Mouse (Mus musculus) lung, postnatal 0 days (tissue): ENCODE data around the gene D2hgdh. TPM values are rescaled to one million over a fixed set of nuclear protein-coding genes. Genes with fewer than 3 reads are reported as not detected.
"Not testable (repeated sequence)": the region's sequence is repeated elsewhere in the genome, so short reads cannot be mapped to it uniquely, and the experiment has no call there.

Experiments used
- ATAC-seq: fragments of 200-750 bp; cut with Nextera tagmentation; 2 replicates; pipeline ENCODE4 v1.8.0; 2017; ENCODE audit warnings: moderate library complexity
- DNase-seq: peaks from one replicate; pipeline ENCODE4 v3.0.0-alpha.2; 2016; ENCODE audit warnings: low spot score
- H3K27ac ChIP-seq: fragments of 300-500 bp; sonication (generic); 2 replicates; pipeline ENCODE4 v1.5.1; 2014; ENCODE audit warnings: antibody characterized with exemption, mild to moderate bottlenecking, low read length, mixed read lengths
- H3K27me3 ChIP-seq: fragments of 300-500 bp; sonication (generic); replicated peaks from 2 replicates; pipeline ENCODE4 v1.6.1; 2014; ENCODE audit warnings: low read length, mixed read lengths; ENCODE audit not compliant: insufficient read depth
- H3K36me3 ChIP-seq: fragments of 300-500 bp; sonication (generic); 2 replicates; pipeline ENCODE4 v1.6.1; 2014; ENCODE audit warnings: low read length, mixed read lengths; ENCODE audit not compliant: insufficient read depth
- H3K4me1 ChIP-seq: fragments of 300-500 bp; sonication (generic); 2 replicates; pipeline ENCODE4 v1.6.1; 2014; ENCODE audit warnings: antibody characterized with exemption, low read depth, low read length, mixed read lengths; ENCODE audit not compliant: insufficient read depth
- H3K4me2 ChIP-seq: fragments of 300-500 bp; sonication (generic); replicated peaks from 2 replicates; pipeline ENCODE4 v1.6.1; 2014; ENCODE audit warnings: low read depth, mild to moderate bottlenecking, low read length, moderate library complexity, mixed read lengths
- H3K4me3 ChIP-seq: fragments of 300-500 bp; sonication (generic); 2 replicates; pipeline ENCODE4 v1.5.1; 2014; ENCODE audit warnings: low read depth, low read length
- H3K9ac ChIP-seq: fragments of 300-500 bp; sonication (generic); replicated peaks from 2 replicates; pipeline ENCODE4 v1.6.1; 2014; ENCODE audit warnings: low read depth, mild to moderate bottlenecking
- H3K9me3 ChIP-seq: fragments of 300-500 bp; sonication (generic); 2 replicates; pipeline ENCODE4 v1.6.1; 2016; ENCODE audit warnings: low read length, mixed read lengths
- CTCF ChIP-seq: IDR thresholded peaks from 2 replicates; pipeline ENCODE4 v1.5.1; 2016; ENCODE audit warnings: antibody characterized with exemption, mild to moderate bottlenecking
- EP300 ChIP-seq: IDR thresholded peaks from 2 replicates; pipeline ENCODE4 v1.6.1; 2016; ENCODE audit warnings: antibody characterized with exemption, mild to moderate bottlenecking, control low read depth
- WGBS: fragments of 180-500 bp; shearing (Covaris S2); extraction: QIAGEN DNeasy Blood & Tissue Kit; methylation state at CpG from one replicate; pipeline ENCODE4 v1.1.7; 2014; 5-methylcytosine and 5-hydroxymethylcytosine counted together
- polyA plus RNA-seq: library from polyadenylated mRNA; unstranded; fragments of >200 nt; fragmentation: Nextera tagmentation; extraction: Ambion mirVana; gene quantifications from 2 replicates; pipeline ENCODE4 v1.2.1, GENCODE M21; 2015

D2hgdh gene
- polyA plus RNA-seq, 1 experiment from 2014 or later, result 7.2 TPM

DNA sequence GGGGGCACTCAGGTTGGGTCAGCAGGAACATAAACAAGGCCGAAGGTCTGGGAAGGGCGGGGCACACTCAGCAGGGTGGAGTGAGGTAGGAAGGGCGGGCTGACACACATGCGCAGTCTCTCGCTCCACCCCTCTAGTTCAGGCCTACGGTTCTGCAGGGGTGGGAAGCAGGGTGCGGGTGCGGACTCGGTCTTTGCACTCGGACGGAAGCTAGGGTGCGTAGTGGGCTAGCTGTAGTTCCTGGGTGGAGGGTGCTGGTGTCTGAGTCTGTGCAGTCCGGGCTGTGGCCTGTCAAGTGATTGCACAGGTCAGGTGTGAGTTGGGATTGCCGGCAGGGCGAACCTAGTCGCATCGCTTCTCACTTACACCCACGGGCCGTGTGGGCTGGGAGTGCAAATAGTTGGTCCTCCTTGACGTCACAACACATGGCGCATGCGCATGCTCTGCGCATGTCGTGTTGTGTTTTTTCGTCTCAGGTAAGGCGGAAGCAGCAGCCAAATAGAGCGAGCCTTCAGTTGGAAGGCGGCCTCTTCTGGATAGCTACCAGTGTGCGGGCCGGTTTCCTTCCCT is 481 bp downstream of the D2hgdh start:
- Histone ChIP-seq H3K9me3 (no peaks in the 10 kb centered on the region), H3K27ac (peak overlapping the region; percentile 96), H3K27me3 (no peaks in the 10 kb centered on the region), H3K9ac (peak overlapping the region; percentile 62), H3K36me3 (no peaks in the 10 kb centered on the region), H3K4me2 (peak overlapping the region; percentile 65), H3K4me3 (peak overlapping the region; percentile 57), H3K4me1 (peaks cover 11% of the 10 kb centered on the region; the same call in 1 of the 2 replicates)
- WGBS, result under 1% methylated on average over 30 of the region's 30 CpGs
- ATAC-seq, result peak; percentile 98
- peak; percentile 45 for TF ChIP-seq CTCF
- no peak for TF ChIP-seq EP300
- DNase-seq, result peak; percentile 97

DNA sequence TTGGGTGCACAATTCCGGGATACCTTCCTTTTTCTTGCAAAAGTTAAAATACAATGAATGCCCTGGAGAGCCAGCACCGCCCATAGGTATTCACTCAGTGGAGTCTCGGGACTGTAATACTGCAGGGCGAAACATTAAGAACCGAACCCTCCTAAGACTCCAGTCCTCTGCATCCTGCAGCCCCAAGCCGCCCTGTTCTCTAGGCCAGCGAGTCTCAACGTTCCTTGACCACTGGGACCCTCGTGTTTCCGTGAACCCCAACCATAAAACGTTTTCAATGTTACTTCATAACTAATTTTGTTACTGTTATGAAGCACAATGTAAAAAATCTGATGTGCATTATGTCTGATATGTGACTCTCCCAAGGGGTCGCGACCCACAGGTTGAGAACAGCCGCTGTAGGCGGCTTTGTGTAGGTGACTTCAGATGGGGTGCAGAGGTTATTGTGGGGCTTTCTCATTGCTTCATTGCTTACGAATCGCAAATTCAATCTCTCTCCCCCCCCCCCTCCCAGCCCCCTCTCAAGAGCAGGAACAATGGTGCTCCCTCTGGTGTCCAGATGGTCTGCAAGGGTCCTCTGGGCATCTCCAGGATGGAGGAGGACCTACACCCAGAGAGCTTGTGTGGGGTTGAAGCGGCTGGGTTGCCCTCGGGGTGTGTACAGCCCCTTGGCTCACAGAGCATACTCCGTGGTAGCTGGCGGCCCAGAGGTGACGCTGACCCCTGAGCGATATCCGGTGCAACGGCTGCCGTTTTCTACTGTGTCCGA is 1.2 kb downstream of the D2hgdh start:
- no peaks in the 10 kb centered on the region for H3K27me3 ChIP-seq
- 40% methylated on average over 27 of the region's 27 CpGs for WGBS
- peak overlapping the region; percentile 62; the same call in 1 of the 2 replicates for H3K9ac ChIP-seq
- peak overlapping the region; percentile 96 for H3K27ac ChIP-seq
- no peak for ATAC-seq
- DNase-seq, result peak; percentile 7
- H3K4me1 ChIP-seq, result peaks cover 11% of the 10 kb centered on the region; the same call in 1 of the 2 replicates
- peak overlapping the region; percentile 65 for H3K4me2 ChIP-seq
- peak overlapping the region; percentile 57 for H3K4me3 ChIP-seq
- TF ChIP-seq EP300 (no peak), CTCF (no peak; the same call in 1 of the 2 replicates)
- H3K36me3 ChIP-seq, result no peaks in the 10 kb centered on the region
- no peaks in the 10 kb centered on the region for H3K9me3 ChIP-seq

DNA sequence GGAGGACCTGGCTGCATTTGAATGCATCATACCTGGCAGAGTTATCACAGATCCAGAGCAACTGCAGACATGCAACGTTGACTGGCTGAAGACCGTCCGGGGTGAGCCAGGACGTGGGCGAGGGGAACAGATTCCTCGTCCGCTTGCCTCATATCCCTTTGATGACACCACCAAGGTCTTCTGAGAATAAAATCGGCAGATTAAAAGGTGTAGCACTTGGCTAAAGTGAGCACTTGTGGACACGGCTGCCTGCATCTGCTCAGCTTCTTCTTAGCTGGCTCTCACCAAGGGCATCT is 1.8 kb downstream of the D2hgdh start:
- Histone ChIP-seq H3K27me3 (no peaks in the 10 kb centered on the region), H3K4me1 (peaks cover 11% of the 10 kb centered on the region; the same call in 1 of the 2 replicates), H3K9me3 (no peaks in the 10 kb centered on the region), H3K36me3 (no peaks in the 10 kb centered on the region), H3K27ac (no peak overlapping the region), H3K9ac (no peak overlapping the region), H3K4me2 (0 out of 2 replicates have a peak overlapping the region, but pooled peaks have one; percentile 65), H3K4me3 (no peak overlapping the region)
- no peak for DNase-seq
- 92% methylated on average over 9 of the region's 9 CpGs for WGBS
- ATAC-seq, result no peak
- TF ChIP-seq EP300 (no peak), CTCF (no peak)

DNA sequence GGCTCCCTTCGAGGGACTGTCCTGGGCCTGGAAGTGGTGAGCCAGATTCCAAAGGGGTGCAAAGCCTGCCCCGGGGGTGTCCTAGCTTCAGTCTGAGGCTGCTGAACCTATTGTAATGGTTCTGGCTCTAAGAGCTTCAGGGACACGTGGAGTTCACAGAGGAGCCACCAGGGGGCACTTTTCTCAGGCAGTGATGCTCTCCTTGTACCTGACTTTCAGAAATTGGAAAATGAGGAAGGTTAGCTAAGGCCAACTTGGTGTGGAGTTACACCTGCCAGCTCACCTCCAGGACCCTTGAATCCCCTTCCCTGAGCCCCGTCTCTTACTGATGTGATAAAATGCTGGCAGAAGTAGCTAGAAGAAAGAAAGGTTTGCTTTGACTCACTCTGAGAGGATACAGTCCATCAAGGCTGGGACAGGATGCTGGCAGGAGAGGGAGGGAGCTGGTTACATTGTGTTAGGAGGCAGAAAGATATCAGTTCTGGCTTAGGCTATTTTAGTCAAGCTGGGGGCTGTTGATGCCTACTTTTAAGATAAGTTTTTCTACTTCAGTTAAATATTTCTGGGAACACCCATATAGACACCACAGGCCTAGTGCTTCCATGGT is 8.1 kb downstream of the D2hgdh start:
- not testable (repeated sequence) for H3K4me3 ChIP-seq, H3K27ac ChIP-seq, DNase-seq, H3K27me3 ChIP-seq, ATAC-seq, H3K9ac ChIP-seq, H3K36me3 ChIP-seq, H3K4me2 ChIP-seq, H3K4me1 ChIP-seq, H3K9me3 ChIP-seq
- peak; percentile 32 for TF ChIP-seq CTCF
- WGBS, result 84% methylated on average over 1 of the region's 4 CpGs

DNA sequence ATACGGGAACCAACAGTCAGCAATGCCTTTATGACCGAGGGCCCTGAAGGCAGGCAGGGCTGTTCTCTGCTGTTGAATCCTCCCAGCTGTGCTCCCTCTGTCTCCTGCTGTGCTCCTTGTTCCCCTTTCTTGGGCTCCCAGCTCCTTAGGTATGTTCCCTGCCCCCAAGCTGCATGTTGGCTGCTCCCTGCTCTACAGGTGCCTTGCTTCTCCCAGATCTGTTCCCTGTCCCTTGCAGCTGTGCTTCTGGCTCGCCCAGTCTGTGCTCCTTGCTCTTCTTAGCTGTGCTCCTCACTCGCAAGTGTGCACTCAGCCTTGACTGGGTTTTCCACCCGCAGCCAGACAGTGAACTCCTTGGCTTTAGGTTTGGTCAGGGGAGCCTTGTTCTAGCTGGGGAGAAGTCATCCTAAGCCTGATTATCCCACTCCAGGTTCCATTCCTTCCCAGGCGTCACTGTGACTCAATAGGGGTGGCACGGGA is 10.0 kb downstream of the D2hgdh start:
- DNase-seq (no peak), ATAC-seq (no peak)
- no peak overlapping the region for H3K27ac ChIP-seq
- no peaks in the 10 kb centered on the region for H3K4me1 ChIP-seq
- TF ChIP-seq CTCF (no peak), EP300 (no peak)
- H3K36me3 ChIP-seq, result no peaks in the 10 kb centered on the region
- no peak overlapping the region for H3K4me2 ChIP-seq
- H3K4me3 ChIP-seq, result no peak overlapping the region
- WGBS, result 85% methylated on average over 7 of the region's 7 CpGs
- H3K9ac ChIP-seq, result no peak overlapping the region
- no peaks in the 10 kb centered on the region for H3K27me3 ChIP-seq
- H3K9me3 ChIP-seq, result no peaks in the 10 kb centered on the region

DNA sequence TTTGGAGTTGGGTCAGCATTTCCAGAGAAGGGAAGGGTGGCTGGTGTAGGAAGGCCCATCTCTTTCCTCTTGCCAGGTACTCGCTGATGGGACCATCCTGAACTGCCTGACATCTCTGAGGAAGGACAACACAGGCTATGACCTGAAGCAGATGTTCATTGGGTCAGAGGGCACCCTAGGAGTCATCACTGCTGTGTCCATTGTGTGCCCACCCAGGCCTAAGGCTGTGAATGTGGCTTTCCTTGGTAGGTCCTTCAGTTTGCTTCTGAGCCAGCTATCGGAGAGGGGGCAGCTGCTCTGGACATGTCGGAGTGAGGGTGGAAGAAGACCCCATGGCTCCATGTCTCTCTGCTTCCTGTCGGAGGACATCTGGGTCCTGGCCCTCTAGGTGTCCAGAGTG is 10.5 kb downstream of the D2hgdh start:
- no peaks in the 10 kb centered on the region for H3K27me3 ChIP-seq
- no peaks in the 10 kb centered on the region for H3K4me1 ChIP-seq
- H3K4me3 ChIP-seq, result no peak overlapping the region
- 89% methylated on average over 4 of the region's 4 CpGs for WGBS
- no peaks in the 10 kb centered on the region for H3K9me3 ChIP-seq
- ATAC-seq (no peak), DNase-seq (no peak)
- H3K9ac ChIP-seq, result no peak overlapping the region
- TF ChIP-seq EP300 (no peak), CTCF (no peak)
- H3K4me2 ChIP-seq, result no peak overlapping the region
- H3K27ac ChIP-seq, result no peak overlapping the region
- H3K36me3 ChIP-seq, result no peaks in the 10 kb centered on the region
